Mouse (Mus musculus) heart, embryonic 10.5 days (tissue): ENCODE results near the gene Gm9821. TPM values are rescaled to one million over a fixed set of nuclear protein-coding genes. Genes with fewer than 3 reads are reported as not detected.
A peak's percentile ranks its signal among the peaks of the same experiment; 100 is the strongest.

Experiments used
- DNase-seq: peaks from one replicate; pipeline ENCODE4 v3.0.0-alpha.2; 2017; ENCODE audit warnings: low spot score
- H3K27ac ChIP-seq: fragments of 300-500 bp; sonication (generic); 2 replicates; pipeline ENCODE4 v1.5.1; 2016; ENCODE audit warnings: mild to moderate bottlenecking
- H3K27me3 ChIP-seq: fragments of 300-500 bp; sonication (generic); 2 replicates; pipeline ENCODE4 v1.6.1; 2016; ENCODE audit warnings: mild to moderate bottlenecking; ENCODE audit not compliant: poor library complexity, insufficient read depth, severe bottlenecking
- H3K36me3 ChIP-seq: fragments of 300-500 bp; sonication (generic); 2 replicates; pipeline ENCODE4 v1.6.1; 2016; ENCODE audit warnings: mild to moderate bottlenecking, moderate library complexity
- H3K4me1 ChIP-seq: fragments of 300-500 bp; sonication (generic); 2 replicates; pipeline ENCODE4 v1.6.1; 2016; ENCODE audit warnings: mild to moderate bottlenecking
- H3K4me3 ChIP-seq: fragments of 300-500 bp; sonication (generic); 2 replicates; pipeline ENCODE4 v1.5.1; 2016; ENCODE audit warnings: mild to moderate bottlenecking, moderate library complexity
- H3K9me3 ChIP-seq: fragments of 300-500 bp; sonication (generic); 2 replicates; pipeline ENCODE4 v1.6.1; 2016; ENCODE audit warnings: mild to moderate bottlenecking, moderate library complexity
- WGBS: fragments of 180-500 bp; shearing (Covaris S2); methylation state at CpG from one replicate; pipeline ENCODE4 v1.1.7; 2016; 5-methylcytosine and 5-hydroxymethylcytosine counted together
- polyA plus RNA-seq: library from polyadenylated mRNA; unstranded; fragments of >200 nt; fragmentation: Nextera tagmentation; extraction: Ambion mirVana; gene quantifications from 2 replicates; pipeline ENCODE4 v1.2.1, GENCODE M21; 2016

The Gm9821 gene
- polyA plus RNA-seq, 1 experiment from 2014 or later: 1.9 TPM

DNA sequence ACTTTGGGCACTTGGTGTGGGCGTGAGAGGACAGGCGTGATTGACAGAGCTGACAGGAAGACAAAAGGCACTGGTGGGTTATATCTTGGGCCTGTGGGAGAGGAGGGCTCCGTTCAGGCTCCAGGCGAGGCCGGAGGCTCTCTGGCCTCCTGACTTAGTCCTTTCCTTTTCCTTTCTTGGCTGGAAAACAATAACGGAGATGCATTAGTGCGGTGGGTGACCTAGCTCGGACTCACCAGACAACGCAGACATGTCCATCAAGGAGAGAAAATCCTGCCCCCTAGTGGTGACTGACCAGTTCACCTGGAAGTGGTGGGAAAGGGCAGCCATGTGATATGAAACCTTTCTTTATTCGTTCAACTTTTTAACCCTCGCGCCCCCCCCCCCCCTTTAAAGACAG lies 15.6 kb upstream of the Gm9821 start:
- peak; percentile 92 for DNase-seq
- H3K4me1 ChIP-seq: peaks cover 73% of the 10 kb centered on the region
- H3K36me3 ChIP-seq: peaks cover 24% of the 10 kb centered on the region
- WGBS: 9% methylated on average over 12 of the region's 12 CpGs
- H3K4me3 ChIP-seq: peak overlapping the region; percentile 78
- peaks cover 14% of the 10 kb centered on the region; the same call in 1 of the 2 replicates for H3K27me3 ChIP-seq
- no peaks in the 10 kb centered on the region for H3K9me3 ChIP-seq
- H3K27ac ChIP-seq: peak overlapping the region; percentile 92

DNA sequence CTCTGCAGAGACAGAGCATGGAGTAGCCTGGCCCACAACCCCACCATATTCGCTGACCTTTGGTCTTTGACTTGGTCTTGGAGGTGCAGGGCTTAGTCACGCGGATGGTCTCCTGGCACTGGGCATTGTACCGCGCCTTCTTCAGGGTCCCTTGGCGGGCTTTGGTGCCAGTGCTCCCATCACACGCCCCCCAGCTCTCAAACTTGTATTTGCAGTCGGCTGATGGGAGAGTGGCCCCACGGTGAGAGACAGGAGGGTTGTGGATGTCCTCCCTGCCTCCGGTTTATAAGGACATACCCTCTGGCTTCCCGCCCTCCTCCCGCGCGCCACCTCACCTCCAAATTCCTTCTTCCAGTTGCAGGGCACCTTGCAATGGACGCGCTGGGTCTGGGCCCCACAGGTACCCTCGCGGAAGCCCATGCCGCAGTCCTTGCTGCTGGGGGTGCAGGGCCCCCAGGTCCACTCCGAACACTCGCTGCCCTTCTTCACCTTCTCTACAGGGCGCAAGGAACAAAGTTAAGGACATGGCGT lies 14.7 kb upstream of the Gm9821 start:
- Histone ChIP-seq H3K27me3 (peaks cover 8% of the 10 kb centered on the region; the same call in 1 of the 2 replicates), H3K4me3 (peak overlapping the region; percentile 78), H3K9me3 (no peaks in the 10 kb centered on the region), H3K36me3 (peaks cover 33% of the 10 kb centered on the region), H3K27ac (peak overlapping the region; percentile 92), H3K4me1 (peaks cover 82% of the 10 kb centered on the region)
- whole genome bisulfite sequencing: 1% methylated on average over 23 of the region's 23 CpGs
- DNase-seq: no peak

- peak; percentile 94 for DNase-seq
- 1% methylated on average over 46 of the region's 50 CpGs for WGBS
- Histone ChIP-seq H3K9me3 (no peaks in the 10 kb centered on the region), H3K4me1 (peaks cover 83% of the 10 kb centered on the region), H3K4me3 (peak overlapping the region; percentile 78), H3K27ac (peak overlapping the region; percentile 92), H3K27me3 (peaks cover 7% of the 10 kb centered on the region; the same call in 1 of the 2 replicates), H3K36me3 (peaks cover 41% of the 10 kb centered on the region)
These were observed 14.0 kb upstream of the Gm9821 start for GRCm38 (mm10) chr2:91931328-91932159.

- peak; percentile 94 for DNase-seq
- no peaks in the 10 kb centered on the region for H3K9me3 ChIP-seq
- peaks cover 89% of the 10 kb centered on the region for H3K4me1 ChIP-seq
- H3K27ac ChIP-seq: peak within 1 kb of the TSS; percentile 92
- peaks cover 47% of the 10 kb centered on the region for H3K36me3 ChIP-seq
- H3K4me3 ChIP-seq: peak within 1 kb of the TSS; percentile 78
- WGBS: 2% methylated on average over 16 of the region's 16 CpGs
- H3K27me3 ChIP-seq: 0 out of 2 replicates have a peak, but pooled peaks cover under 1% of the 10 kb centered on the region
These were observed 13.3 kb upstream of the Gm9821 start, which contains the start of gene Mdk for GRCm38 (mm10) chr2:91932160-91932711. Gene Mdk (minus strand): TSS chr2:91932297.

DNA sequence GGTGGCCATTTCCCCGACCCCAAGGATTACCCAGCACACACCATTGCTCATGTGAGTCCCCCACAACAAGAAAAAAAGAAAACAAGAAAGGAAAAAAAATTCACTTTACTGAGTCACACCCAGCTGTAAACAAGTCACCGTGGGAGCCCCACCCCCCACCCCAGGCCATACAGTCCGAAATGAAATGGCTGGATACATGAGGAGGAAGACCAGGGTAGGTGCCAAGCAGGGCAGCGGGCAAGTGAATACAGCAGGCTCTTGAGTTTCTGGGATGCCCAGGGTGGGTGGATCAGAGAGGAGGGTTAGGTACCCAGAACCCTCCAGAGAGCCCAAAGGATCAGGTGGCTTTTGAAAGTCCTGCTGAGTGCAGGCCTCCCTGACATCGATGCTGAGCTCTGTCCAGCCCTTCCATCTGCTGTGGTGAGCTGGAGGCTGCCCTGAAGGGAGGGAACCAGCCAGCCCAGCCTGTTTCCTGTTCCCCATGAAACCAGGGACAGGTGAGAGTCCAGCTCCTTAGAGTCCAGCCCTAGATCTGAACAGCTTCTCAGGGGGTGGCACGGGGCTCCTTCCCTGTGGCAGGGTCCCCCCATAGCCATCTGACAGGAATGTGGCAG lies 12.7 kb upstream of the Gm9821 start:
- Histone ChIP-seq H3K4me1 (peaks cover 86% of the 10 kb centered on the region), H3K36me3 (peaks cover 54% of the 10 kb centered on the region), H3K4me3 (peak overlapping the region; percentile 78), H3K27me3 (no peaks in the 10 kb centered on the region), H3K9me3 (no peaks in the 10 kb centered on the region), H3K27ac (peak overlapping the region; percentile 92)
- 17% methylated on average over 6 of the region's 6 CpGs for WGBS
- DNase-seq: no peak

DNA sequence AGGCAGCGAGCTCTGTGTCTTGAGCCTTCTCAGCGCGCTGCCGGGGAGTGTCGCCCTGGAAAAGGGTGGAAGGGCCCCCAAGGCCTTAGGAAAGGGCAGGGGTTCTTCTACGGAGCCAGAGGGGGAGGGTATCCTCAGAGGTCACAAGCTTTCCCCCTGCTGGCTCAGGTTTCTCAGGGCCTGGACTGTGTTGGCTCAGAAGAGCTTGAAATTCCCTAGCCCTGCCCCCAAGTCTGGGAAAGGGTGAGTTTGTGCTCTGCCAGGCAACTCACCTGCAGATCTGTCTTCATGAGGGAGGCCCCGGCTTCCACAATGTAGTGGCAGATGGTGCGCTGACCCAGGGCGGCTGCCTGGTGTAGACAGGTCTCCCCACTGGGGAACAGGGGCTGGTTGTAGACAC lies 12.0 kb upstream of the Gm9821 start:
- Histone ChIP-seq H3K4me3 (peak overlapping the region; percentile 78), H3K27me3 (no peaks in the 10 kb centered on the region), H3K36me3 (peaks cover 60% of the 10 kb centered on the region), H3K9me3 (no peaks in the 10 kb centered on the region), H3K27ac (peak overlapping the region; percentile 92), H3K4me1 (peaks cover 79% of the 10 kb centered on the region)
- DNase-seq: no peak
- 27% methylated on average over 9 of the region's 9 CpGs for WGBS

DNA sequence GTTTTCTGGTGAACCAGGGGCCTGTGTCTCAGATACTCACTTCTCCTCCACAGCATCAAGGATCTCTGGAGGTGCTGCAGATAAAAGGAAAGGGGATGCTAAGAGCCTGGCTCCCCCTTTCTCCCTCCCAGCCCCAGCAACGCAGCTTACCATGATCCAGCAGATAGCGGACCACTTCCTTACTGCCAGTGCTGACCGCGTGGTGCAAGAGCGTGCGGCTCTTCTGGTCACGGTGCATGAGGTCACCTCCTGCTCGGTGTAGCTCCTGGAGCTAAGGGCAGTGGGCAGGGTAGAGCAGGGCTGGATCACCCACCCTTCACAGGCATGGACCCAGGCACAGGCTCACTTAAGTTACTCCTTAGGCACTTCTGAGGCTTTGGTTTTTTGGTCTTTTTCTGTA lies 11.5 kb upstream of the Gm9821 start:
- H3K4me3 ChIP-seq: no peak overlapping the region
- peaks cover 62% of the 10 kb centered on the region for H3K36me3 ChIP-seq

DNA sequence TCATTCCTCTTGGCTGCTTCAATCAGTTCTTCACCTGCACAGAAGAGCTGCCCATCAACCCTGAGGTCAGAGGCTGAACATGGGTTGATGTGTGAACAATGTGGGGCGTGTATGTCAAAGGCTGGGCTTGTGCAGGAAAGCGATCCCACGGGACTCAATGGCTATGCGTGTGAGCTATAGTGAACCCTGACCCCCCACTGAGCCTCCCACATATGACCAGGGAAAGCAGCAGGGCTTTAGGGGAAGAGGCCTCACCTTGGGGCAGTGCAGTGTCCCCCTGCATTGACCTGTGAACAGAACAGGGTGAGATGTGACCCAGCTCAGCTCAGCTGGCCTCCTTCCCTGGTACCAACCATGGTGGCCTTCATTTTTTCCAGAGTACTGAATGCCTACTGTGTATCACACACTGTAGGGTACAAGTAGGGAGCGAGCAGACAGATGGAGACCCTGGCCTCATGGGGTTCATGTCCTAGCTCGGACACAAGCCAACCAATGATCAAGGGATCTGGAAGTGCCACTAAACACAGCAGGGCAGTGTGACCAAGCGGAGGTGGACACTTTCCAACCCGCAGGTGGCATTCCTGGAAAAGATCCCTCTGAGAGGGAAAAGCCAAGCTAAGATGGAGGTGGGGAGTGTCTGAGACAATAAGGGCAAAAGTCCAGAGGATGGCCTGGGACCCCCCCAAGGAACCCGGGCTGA lies 10.5 kb upstream of the Gm9821 start:
- no peaks in the 10 kb centered on the region for H3K9me3 ChIP-seq

More for the DNA sequence above, 11.5 kb upstream of the Gm9821 start:
- peaks cover 74% of the 10 kb centered on the region for H3K4me1 ChIP-seq
- DNase-seq: no peak
- H3K27ac ChIP-seq: peak overlapping the region; percentile 92
- WGBS: 18% methylated on average over 8 of the region's 8 CpGs
- H3K27me3 ChIP-seq: no peaks in the 10 kb centered on the region
- H3K9me3 ChIP-seq: no peaks in the 10 kb centered on the region

GRCm38 (mm10) chr2:91936154-91936553 lies 9.3 kb upstream of the Gm9821 start:
- no peak for DNase-seq
- Histone ChIP-seq H3K36me3 (peaks cover 81% of the 10 kb centered on the region), H3K27ac (no peak overlapping the region), H3K27me3 (no peaks in the 10 kb centered on the region), H3K4me3 (no peak overlapping the region), H3K4me1 (peaks cover 58% of the 10 kb centered on the region), H3K9me3 (no peaks in the 10 kb centered on the region)
- WGBS: 93% methylated on average over 7 of the region's 7 CpGs

More for the DNA sequence above, 10.5 kb upstream of the Gm9821 start:
- Histone ChIP-seq H3K4me3 (no peak overlapping the region), H3K36me3 (peaks cover 70% of the 10 kb centered on the region), H3K4me1 (peaks cover 68% of the 10 kb centered on the region), H3K27me3 (no peaks in the 10 kb centered on the region), H3K27ac (peak overlapping the region; percentile 92)
- 89% methylated on average over 9 of the region's 9 CpGs for WGBS
- no peak for DNase-seq

DNA sequence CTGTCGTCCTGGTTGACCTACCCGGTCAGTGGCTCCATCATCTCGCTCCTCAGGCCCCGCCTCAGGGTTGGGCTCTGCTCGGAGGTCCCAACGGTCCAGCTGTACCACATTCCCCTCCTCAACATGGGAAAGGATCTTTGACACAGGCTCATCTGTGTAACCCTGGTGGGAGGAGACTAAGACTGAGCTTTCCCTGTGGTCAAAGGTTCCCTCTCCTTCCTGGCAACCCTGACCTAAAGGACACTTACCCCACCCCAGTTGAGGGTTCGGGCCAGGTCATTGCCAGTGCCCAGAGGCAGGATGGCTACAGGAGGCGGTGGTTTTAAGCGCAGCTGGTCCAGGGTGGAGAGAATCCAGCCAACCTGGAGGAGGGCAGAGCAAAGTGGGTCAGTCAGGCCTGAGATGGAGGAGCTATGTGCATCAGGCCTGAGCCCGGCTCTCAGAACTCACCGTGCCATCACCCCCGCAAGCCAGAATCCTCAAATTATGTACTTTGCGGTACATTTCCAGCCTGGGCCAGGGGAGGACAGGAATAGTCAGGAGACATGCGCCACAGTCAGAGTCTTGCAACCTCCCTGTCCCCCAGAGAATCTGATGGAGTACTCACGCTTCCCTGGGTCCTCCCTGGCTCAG lies 6.1 kb upstream of the Gm9821 start:
- H3K36me3 ChIP-seq: peaks cover 91% of the 10 kb centered on the region
- H3K4me1 ChIP-seq: peaks cover 53% of the 10 kb centered on the region
- no peak overlapping the region for H3K4me3 ChIP-seq
- 85% methylated on average over 15 of the region's 15 CpGs for WGBS
- no peak for DNase-seq
- no peaks in the 10 kb centered on the region for H3K9me3 ChIP-seq
- H3K27me3 ChIP-seq: no peaks in the 10 kb centered on the region
- H3K27ac ChIP-seq: no peak overlapping the region

DNA sequence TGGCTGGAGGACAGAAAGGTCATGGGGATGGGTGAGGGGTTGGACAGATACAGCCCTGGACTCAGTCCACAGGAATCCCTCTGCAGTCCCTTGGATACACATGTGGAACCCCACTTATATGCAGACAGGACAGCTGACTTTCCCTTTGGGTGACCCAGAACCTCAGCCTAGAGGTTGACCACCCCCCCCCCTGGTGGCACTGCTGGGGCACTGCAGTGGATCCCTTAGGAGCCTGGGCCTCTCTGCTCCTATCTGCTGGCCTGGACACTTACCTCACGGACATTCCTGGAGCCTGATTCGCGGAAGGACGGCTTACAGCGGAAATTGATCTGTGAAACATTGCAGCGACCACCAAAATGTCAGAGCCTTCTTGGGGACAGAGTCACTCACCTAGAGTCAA lies 3.1 kb upstream of the Gm9821 start:
- Histone ChIP-seq H3K4me1 (peaks cover 60% of the 10 kb centered on the region), H3K9me3 (no peaks in the 10 kb centered on the region), H3K36me3 (peaks cover 76% of the 10 kb centered on the region), H3K4me3 (no peak overlapping the region), H3K27ac (0 out of 2 replicates have a peak overlapping the region, but pooled peaks have one; percentile 19), H3K27me3 (no peaks in the 10 kb centered on the region)
- 46% methylated on average over 6 of the region's 6 CpGs for WGBS
- DNase-seq: no peak
